Mouse (Mus musculus): Measurements from ENCODE around the gene Ctrc. TPM values are rescaled to one million over a fixed set of nuclear protein-coding genes. Genes with fewer than 3 reads are reported as not detected.

Ctrc gene
- total RNA-seq, 2 experiments from 2014 or later = not detected

Other genes starting within 250 kb of the Ctrc start
- gene Fblim1, start 240.3 kb downstream of the Ctrc start, total RNA-seq (2021) = 100 to 1,000 TPM; 231 to 294 TPM
- 10 to 100 TPM; 26.1 to 29.2 TPM for gene Tmem82, start 227.7 kb downstream of the Ctrc start, total RNA-seq (2021)
- 100 to 1,000 TPM; 160 to 170 TPM for gene Slc25a34, start 222.5 kb downstream of the Ctrc start, total RNA-seq (2021)
- 100 to 1,000 TPM; 103 to 112 TPM for gene Plekhm2, start 181.5 kb downstream of the Ctrc start, total RNA-seq (2021)
- gene Rsc1a1, start 160.8 kb downstream of the Ctrc start, total RNA-seq (2021) = under 1 TPM in 1 of 2 experiments, not detected in 1; 1.00 TPM
- gene Ddi2, start 122.9 kb downstream of the Ctrc start, total RNA-seq (2021) = 10 to 100 TPM; 30.7 to 31.0 TPM
- gene Agmat, start 99.7 kb downstream of the Ctrc start, total RNA-seq (2021) = under 1 TPM in 1 of 2 experiments, not detected in 1; 0.19 TPM
- gene Dnajc16, start 55.4 kb downstream of the Ctrc start, total RNA-seq (2021) = 10 to 100 TPM; 20.3 to 20.5 TPM
- gene Casp9, start 52.7 kb downstream of the Ctrc start, total RNA-seq (2021) = 1 to 10 TPM; 9.1 to 9.6 TPM
- not detected for gene Cela2a, start 20.2 kb downstream of the Ctrc start, total RNA-seq (2021)
- 10 to 100 TPM; 20.4 to 21.3 TPM for gene Efhd2, start 28.6 kb upstream of the Ctrc start, total RNA-seq (2021)
- not detected for gene Fhad1, start 168.7 kb upstream of the Ctrc start, total RNA-seq (2021)
- 1 to 10 TPM; 5.1 to 5.2 TPM for gene Tmem51, start 237.9 kb upstream of the Ctrc start, total RNA-seq (2021)